Mouse (Mus musculus): ENCODE results near the gene Nfatc3.

- no peak for TF ChIP-seq CEBPB (IDR thresholded peaks at IDR 0.05; ENCODE audit: low read depth)
- TF ChIP-seq CTCF (IDR thresholded peaks at IDR 0.05; ENCODE audit: control insufficient read depth, insufficient read depth, insufficient read length): no peak
- no peak for TF ChIP-seq USF1 (IDR thresholded peaks at IDR 0.05; ENCODE audit: low read depth)
- no peak for TF ChIP-seq MYOD1 (IDR thresholded peaks at IDR 0.05; ENCODE audit: control insufficient read depth, insufficient read length, low read depth)
These were observed 73.0 kb downstream of the Nfatc3 start for GRCm38 (mm10) chr8:106131488-106132222.

All from C2C12 (cell line).